Mouse (Mus musculus): ENCODE results near the gene Terb2. TPM values are rescaled to one million over a fixed set of nuclear protein-coding genes. Genes with fewer than 3 reads are reported as not detected.
A peak's percentile ranks its signal among the peaks of the same experiment; 100 is the strongest.

Terb2 gene
- polyA plus RNA-seq, 1 experiment from 2014 or later, result not detected

- Histone ChIP-seq H3K9me3 (replicated peaks) (no peaks in the 10 kb centered on the region), H3K36me3 (no peaks in the 10 kb centered on the region), H3K4me1 (no peaks in the 10 kb centered on the region), H3K27me3 (ENCODE audit: low read depth, poor library complexity, severe bottlenecking) (no peaks in the 10 kb centered on the region), H3K27ac (replicated peaks) (no peak overlapping the region), H3K4me3 (no peak overlapping the region)
- no peak for DNase-seq (ENCODE audit: low spot score)
- WGBS, result 71% methylated on average over 6 of the region's 6 CpGs
Measured at GRCm38 (mm10) chr2:122241935-122242334, 55.9 kb downstream of the Terb2 start.

DNA sequence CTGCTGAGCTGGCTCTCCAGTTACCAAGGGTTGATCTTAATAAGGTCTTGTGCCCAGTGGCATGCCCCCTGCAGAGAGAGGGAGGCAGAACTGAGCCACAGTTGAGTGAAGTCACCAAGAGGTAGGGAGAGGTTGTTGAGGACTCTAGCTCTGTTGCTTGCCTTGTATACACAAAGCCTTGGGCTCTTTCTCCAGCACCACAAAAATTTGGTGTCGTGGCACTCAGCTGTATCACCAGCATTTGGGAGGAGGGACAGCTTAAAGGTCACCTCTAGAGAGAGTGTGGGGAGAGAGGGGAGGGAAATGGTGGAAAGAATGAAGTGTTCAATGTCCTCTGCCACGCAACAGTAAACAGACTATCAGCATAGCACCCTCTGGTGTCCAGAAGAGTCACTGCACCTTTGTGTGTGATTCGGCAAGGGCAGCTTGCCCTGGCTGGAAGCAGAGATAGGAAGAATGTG lies 57.6 kb downstream of the Terb2 start:
- no peak overlapping the region for H3K4me3 ChIP-seq
- WGBS, result 9% methylated on average over 3 of the region's 3 CpGs
- DNase-seq (ENCODE audit: low spot score), result peak; percentile 68
- no peaks in the 10 kb centered on the region for H3K4me1 ChIP-seq
- no peak overlapping the region for H3K27ac ChIP-seq (replicated peaks)
- H3K27me3 ChIP-seq (ENCODE audit: low read depth, poor library complexity, severe bottlenecking), result no peaks in the 10 kb centered on the region
- no peaks in the 10 kb centered on the region for H3K36me3 ChIP-seq
- no peaks in the 10 kb centered on the region for H3K9me3 ChIP-seq (replicated peaks)

DNA sequence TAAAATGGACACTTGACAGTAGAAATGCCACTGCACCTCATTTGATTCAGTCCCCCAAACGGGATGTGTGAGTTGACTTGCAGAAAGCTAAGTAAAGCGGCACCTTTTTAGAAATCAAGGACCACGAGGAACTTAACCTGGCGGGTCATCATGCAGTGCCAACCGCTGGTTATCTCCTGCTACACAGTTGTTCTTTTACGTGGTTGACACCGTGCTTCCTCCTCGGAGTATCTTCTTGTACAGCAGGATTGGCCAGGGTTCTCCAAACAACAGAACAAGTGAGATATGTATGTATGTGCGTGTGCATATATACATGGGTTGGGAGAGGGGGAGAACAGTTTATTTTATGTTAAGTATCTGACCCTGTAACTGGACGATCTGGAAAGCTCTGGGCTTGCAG lies 61.7 kb downstream of the Terb2 start:
- H3K36me3 ChIP-seq, result peaks cover 8% of the 10 kb centered on the region; the same call in 1 of the 2 replicates
- no peak overlapping the region for H3K4me3 ChIP-seq
- no peak overlapping the region for H3K27ac ChIP-seq (replicated peaks)
- no peaks in the 10 kb centered on the region for H3K9me3 ChIP-seq (replicated peaks)
- whole genome bisulfite sequencing, result 90% methylated on average over 10 of the region's 10 CpGs
- DNase-seq (ENCODE audit: low spot score), result no peak
- no peaks in the 10 kb centered on the region for H3K4me1 ChIP-seq
- no peaks in the 10 kb centered on the region for H3K27me3 ChIP-seq (ENCODE audit: low read depth, poor library complexity, severe bottlenecking)

DNA sequence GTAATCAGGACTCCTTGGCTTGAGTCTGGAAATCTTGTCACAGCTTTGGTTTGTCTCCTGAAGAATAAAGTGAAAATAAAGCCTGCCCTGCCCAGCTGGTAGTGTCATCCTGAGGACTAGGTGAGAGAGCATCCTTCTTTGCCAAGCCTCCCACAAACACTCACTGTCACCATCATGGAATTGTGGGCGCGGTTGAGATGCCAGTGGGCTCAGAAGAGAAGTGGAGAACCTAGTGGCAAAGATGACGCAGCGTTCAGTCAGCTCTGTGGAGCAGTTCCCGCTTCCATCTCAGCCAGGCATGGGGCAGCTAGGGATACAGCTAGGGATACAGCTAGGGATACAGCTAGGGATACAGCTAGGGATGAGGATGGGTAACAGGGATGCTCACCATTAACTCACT lies 69.9 kb downstream of the Terb2 start:
- Histone ChIP-seq H3K9me3 (replicated peaks) (no peaks in the 10 kb centered on the region), H3K4me1 (no peaks in the 10 kb centered on the region), H3K4me3 (no peak overlapping the region), H3K27me3 (ENCODE audit: low read depth, poor library complexity, severe bottlenecking) (no peaks in the 10 kb centered on the region), H3K27ac (replicated peaks) (no peak overlapping the region), H3K36me3 (peaks cover 12% of the 10 kb centered on the region)
- 91% methylated on average over 5 of the region's 5 CpGs for WGBS
- DNase-seq (ENCODE audit: low spot score), result no peak

Other genes with a start within 250 kb of the Terb2 start
- gene Ctdspl2, start 230.3 kb upstream of the Terb2 start, polyA plus RNA-seq (2016; fragmentation: Nextera tagmentation; extraction: Ambion mirVana), result 55.6 and 59.1 TPM in 2 replicates
- gene Mageb3, start 230.2 kb upstream of the Terb2 start, polyA plus RNA-seq (2016; fragmentation: Nextera tagmentation; extraction: Ambion mirVana), result 0.19 and 0.37 TPM in 2 replicates
- 11.3 and 12.6 TPM in 2 replicates for gene Eif3j1, start 157.7 kb upstream of the Terb2 start, polyA plus RNA-seq (2016; fragmentation: Nextera tagmentation; extraction: Ambion mirVana)
- 10.7 and 11.8 TPM in 2 replicates for gene Spg11, start 67.9 kb upstream of the Terb2 start, polyA plus RNA-seq (2016; fragmentation: Nextera tagmentation; extraction: Ambion mirVana)
- gene B2m, start 38.6 kb upstream of the Terb2 start, polyA plus RNA-seq (2016; fragmentation: Nextera tagmentation; extraction: Ambion mirVana), result 101 and 106 TPM in 2 replicates
- not detected in 2 replicates for gene Trim69, start 25.6 kb upstream of the Terb2 start, polyA plus RNA-seq (2016; fragmentation: Nextera tagmentation; extraction: Ambion mirVana)
- gene Patl2, start 83 bp upstream of the Terb2 start, polyA plus RNA-seq (2016; fragmentation: Nextera tagmentation; extraction: Ambion mirVana), result not detected in 2 replicates
- 29.5 and 34.3 TPM in 2 replicates for gene Sord, start 48.5 kb downstream of the Terb2 start, polyA plus RNA-seq (2016; fragmentation: Nextera tagmentation; extraction: Ambion mirVana)
- not detected in 2 replicates for gene Duox2, start 112.2 kb downstream of the Terb2 start, polyA plus RNA-seq (2016; fragmentation: Nextera tagmentation; extraction: Ambion mirVana)
- gene Duoxa2, start 112.6 kb downstream of the Terb2 start, polyA plus RNA-seq (2016; fragmentation: Nextera tagmentation; extraction: Ambion mirVana), result not detected in 2 replicates
- not detected in 2 replicates for gene Duoxa1, start 127.5 kb downstream of the Terb2 start, polyA plus RNA-seq (2016; fragmentation: Nextera tagmentation; extraction: Ambion mirVana)
- gene Duox1, start 129.4 kb downstream of the Terb2 start, polyA plus RNA-seq (2016; fragmentation: Nextera tagmentation; extraction: Ambion mirVana), result 0.02 TPM in 2 replicates
- 5.8 and 7.9 TPM in 2 replicates for gene Shf, start 182.9 kb downstream of the Terb2 start, polyA plus RNA-seq (2016; fragmentation: Nextera tagmentation; extraction: Ambion mirVana)
- not detected in 2 replicates for gene Slc28a2, start 240.2 kb downstream of the Terb2 start, polyA plus RNA-seq (2016; fragmentation: Nextera tagmentation; extraction: Ambion mirVana)

Measured in midbrain, embryonic 10.5 days (tissue).